Mouse (Mus musculus): ENCODE measurements around the gene Lrrc28. TPM values are rescaled to one million over a fixed set of nuclear protein-coding genes. Genes with fewer than 3 reads are reported as not detected.

The Lrrc28 gene
- polyA plus RNA-seq, 1 experiment, result 13.1 TPM

- no peak for TF ChIP-seq POLR2A (IDR thresholded peaks at IDR 0.05; ENCODE audit: low read depth, low read length)
- no peak for TF ChIP-seq CTCF (IDR thresholded peaks at IDR 0.05; ENCODE audit: extremely low read depth, insufficient read depth, insufficient read length, insufficient replicate concordance)
- Histone ChIP-seq H3K4me3 (ENCODE audit: extremely low read depth, insufficient read depth, insufficient read length) (no peak overlapping the region), H3K27ac (ENCODE audit: insufficient read depth, low read length) (no peak overlapping the region), H3K36me3 (ENCODE audit: control insufficient read depth, insufficient read depth, low read length) (no peaks in the 10 kb centered on the region), H3K4me1 (ENCODE audit: control insufficient read depth, insufficient read depth, insufficient read length) (no peaks in the 10 kb centered on the region), H3K27me3 (ENCODE audit: control insufficient read depth, insufficient read depth, low read length) (no peaks in the 10 kb centered on the region)
- WGBS, result 69% methylated on average over 6 of the region's 6 CpGs
- no peak for DNase-seq (ENCODE audit: low read depth in 1 of 2, low spot score in 2 of 2)
Observed at GRCm38 (mm10) chr7:67548599-67549041, 96.4 kb downstream of the Lrrc28 start.

DNA sequence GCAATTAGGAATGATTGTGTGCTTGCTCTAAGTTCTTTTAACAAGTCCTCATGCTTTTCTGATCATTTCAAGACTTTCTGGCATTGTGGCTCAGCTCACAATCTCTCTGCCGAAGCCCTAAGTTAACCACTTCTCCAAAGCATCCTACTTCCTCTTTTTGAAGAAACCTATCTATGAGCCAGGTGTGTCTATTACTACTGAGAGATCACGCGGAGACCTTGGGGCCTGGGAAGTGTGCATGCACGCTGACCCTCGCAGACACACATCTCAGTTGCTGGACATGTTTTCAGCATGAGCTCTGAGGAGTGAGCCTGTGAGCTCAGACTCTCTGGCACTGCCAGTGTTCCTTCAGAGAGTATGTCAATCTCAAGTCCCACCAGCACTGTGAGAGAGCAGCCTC, 98.8 kb downstream of the Lrrc28 start:
- no peaks in the 10 kb centered on the region for H3K27me3 ChIP-seq (ENCODE audit: control insufficient read depth, insufficient read depth, low read length)
- H3K4me3 ChIP-seq (ENCODE audit: extremely low read depth, insufficient read depth, insufficient read length), result no peak overlapping the region
- H3K27ac ChIP-seq (ENCODE audit: insufficient read depth, low read length), result no peak overlapping the region
- H3K4me1 ChIP-seq (ENCODE audit: control insufficient read depth, insufficient read depth, insufficient read length), result no peaks in the 10 kb centered on the region
- DNase-seq (ENCODE audit: low read depth in 1 of 2, low spot score in 2 of 2), result peak in 1 of 2 experiments; percentile 21
- 19% methylated on average over 5 of the region's 5 CpGs for WGBS
- no peak for TF ChIP-seq CTCF (IDR thresholded peaks at IDR 0.05; ENCODE audit: extremely low read depth, insufficient read depth, insufficient read length, insufficient replicate concordance)
- TF ChIP-seq POLR2A (IDR thresholded peaks at IDR 0.05; ENCODE audit: low read depth, low read length), result no peak
- no peaks in the 10 kb centered on the region for H3K36me3 ChIP-seq (ENCODE audit: control insufficient read depth, insufficient read depth, low read length)

- TF ChIP-seq CTCF (IDR thresholded peaks at IDR 0.05; ENCODE audit: extremely low read depth, insufficient read depth, insufficient read length, insufficient replicate concordance) (no peak), POLR2A (IDR thresholded peaks at IDR 0.05; ENCODE audit: low read depth, low read length) (no peak)
- Histone ChIP-seq H3K4me1 (ENCODE audit: control insufficient read depth, insufficient read depth, insufficient read length) (no peaks in the 10 kb centered on the region), H3K4me3 (ENCODE audit: extremely low read depth, insufficient read depth, insufficient read length) (no peak overlapping the region), H3K36me3 (ENCODE audit: control insufficient read depth, insufficient read depth, low read length) (no peaks in the 10 kb centered on the region), H3K27me3 (ENCODE audit: control insufficient read depth, insufficient read depth, low read length) (no peaks in the 10 kb centered on the region), H3K27ac (ENCODE audit: insufficient read depth, low read length) (no peak overlapping the region)
- no peak for DNase-seq (ENCODE audit: low read depth in 1 of 2, low spot score in 2 of 2)
Observed at GRCm38 (mm10) chr7:67544586-67544985, 100.5 kb downstream of the Lrrc28 start.

DNA sequence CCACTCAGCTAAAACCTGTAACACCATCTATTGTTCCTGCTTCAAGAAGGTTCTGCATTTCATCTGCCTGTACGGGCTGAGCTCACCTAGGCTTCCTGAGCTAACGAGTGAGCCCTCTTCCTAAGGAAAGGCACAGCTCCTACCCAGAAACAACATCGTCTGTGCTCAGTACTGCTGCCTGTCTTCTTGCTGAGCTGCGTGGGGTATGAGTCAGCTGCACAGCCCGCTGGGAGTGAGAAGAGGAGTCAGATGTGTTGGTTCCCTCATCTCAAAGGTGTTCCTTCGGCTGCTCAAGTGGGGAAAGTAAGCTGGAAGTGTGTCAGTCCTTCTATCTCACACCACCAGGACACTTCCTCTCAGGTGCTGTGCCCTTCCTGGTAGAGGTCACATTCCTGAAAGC, 101.4 kb downstream of the Lrrc28 start:
- no peak overlapping the region for H3K27ac ChIP-seq (ENCODE audit: insufficient read depth, low read length)
- H3K36me3 ChIP-seq (ENCODE audit: control insufficient read depth, insufficient read depth, low read length), result no peaks in the 10 kb centered on the region
- no peaks in the 10 kb centered on the region for H3K27me3 ChIP-seq (ENCODE audit: control insufficient read depth, insufficient read depth, low read length)
- H3K4me3 ChIP-seq (ENCODE audit: extremely low read depth, insufficient read depth, insufficient read length), result no peak overlapping the region
- DNase-seq (ENCODE audit: low read depth in 1 of 2, low spot score in 2 of 2), result no peak
- 89% methylated on average over 6 of the region's 6 CpGs for WGBS
- H3K4me1 ChIP-seq (ENCODE audit: control insufficient read depth, insufficient read depth, insufficient read length), result no peaks in the 10 kb centered on the region
- no peak for TF ChIP-seq CTCF (IDR thresholded peaks at IDR 0.05; ENCODE audit: extremely low read depth, insufficient read depth, insufficient read length, insufficient replicate concordance)
- TF ChIP-seq POLR2A (IDR thresholded peaks at IDR 0.05; ENCODE audit: low read depth, low read length), result no peak

DNA sequence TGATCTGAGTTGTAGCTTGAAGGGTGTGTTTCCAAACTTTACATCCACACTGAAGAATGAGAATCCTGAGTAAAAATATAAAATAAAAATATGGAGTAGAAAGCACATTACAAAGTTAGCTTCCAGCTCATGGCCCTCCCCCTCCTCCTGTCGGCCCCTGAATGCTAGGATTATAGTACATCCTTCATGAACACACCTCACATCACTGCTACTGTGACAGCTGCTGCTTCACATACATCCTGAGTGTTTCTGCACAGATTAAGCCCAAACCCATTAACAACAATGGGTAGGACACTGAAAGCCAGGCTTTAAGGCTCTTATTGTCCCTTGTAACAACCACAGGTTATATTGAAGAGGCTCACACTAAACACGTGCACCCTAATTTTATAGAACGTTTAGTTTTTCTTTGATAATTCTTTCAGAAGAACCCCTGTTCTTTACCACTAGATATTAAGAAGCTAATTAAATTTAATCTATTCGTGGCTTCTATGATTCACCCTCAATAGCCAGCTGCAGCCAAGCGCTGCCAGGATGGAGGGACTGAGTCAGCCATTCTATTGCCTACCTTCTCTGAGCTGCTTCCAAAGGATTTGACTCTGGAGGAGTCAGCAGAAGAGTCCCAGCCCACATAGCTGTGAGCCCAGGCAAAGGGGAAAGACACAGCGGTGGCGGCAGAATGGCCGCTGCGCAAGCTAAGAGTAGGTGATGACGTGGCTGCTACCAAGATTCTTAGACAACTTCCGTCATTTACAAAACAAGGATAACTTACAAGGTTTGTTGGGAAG, 108.3 kb downstream of the Lrrc28 start:
- H3K4me3 ChIP-seq (ENCODE audit: extremely low read depth, insufficient read depth, insufficient read length), result no peak overlapping the region
- no peak for DNase-seq (ENCODE audit: low read depth in 1 of 2, low spot score in 2 of 2)
- no peaks in the 10 kb centered on the region for H3K4me1 ChIP-seq (ENCODE audit: control insufficient read depth, insufficient read depth, insufficient read length)
- H3K27ac ChIP-seq (ENCODE audit: insufficient read depth, low read length), result no peak overlapping the region
- no peaks in the 10 kb centered on the region for H3K36me3 ChIP-seq (ENCODE audit: control insufficient read depth, insufficient read depth, low read length)
- no peak for TF ChIP-seq POLR2A (IDR thresholded peaks at IDR 0.05; ENCODE audit: low read depth, low read length)
- TF ChIP-seq CTCF (IDR thresholded peaks at IDR 0.05; ENCODE audit: extremely low read depth, insufficient read depth, insufficient read length, insufficient replicate concordance), result no peak
- 95% methylated on average over 11 of the region's 11 CpGs for WGBS
- H3K27me3 ChIP-seq (ENCODE audit: control insufficient read depth, insufficient read depth, low read length), result no peaks in the 10 kb centered on the region

DNA sequence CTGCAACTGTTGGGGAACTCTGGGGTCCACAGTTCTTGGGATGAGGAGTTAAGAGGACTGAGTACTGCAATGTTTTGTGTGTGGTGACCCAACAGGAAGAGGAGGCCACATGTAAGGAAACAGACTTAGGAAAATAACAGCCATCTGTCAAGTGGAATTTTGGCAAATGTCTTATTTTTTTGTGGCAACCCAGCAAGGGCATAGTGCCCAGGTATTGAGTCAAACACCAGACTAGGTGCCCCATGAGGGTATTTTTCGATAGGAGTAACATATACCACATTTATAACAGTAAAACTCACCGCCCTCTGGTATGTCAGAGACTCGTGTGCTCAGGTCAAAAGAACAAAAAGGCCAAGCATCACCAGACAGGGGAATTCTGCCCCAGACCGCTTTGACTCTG, 109.1 kb downstream of the Lrrc28 start:
- no peaks in the 10 kb centered on the region for H3K36me3 ChIP-seq (ENCODE audit: control insufficient read depth, insufficient read depth, low read length)
- DNase-seq (ENCODE audit: low read depth in 1 of 2, low spot score in 2 of 2), result no peak
- H3K4me1 ChIP-seq (ENCODE audit: control insufficient read depth, insufficient read depth, insufficient read length), result 0 out of 2 replicates have a peak, but pooled peaks cover 2% of the 10 kb centered on the region
- H3K27ac ChIP-seq (ENCODE audit: insufficient read depth, low read length), result no peak overlapping the region
- no peaks in the 10 kb centered on the region for H3K27me3 ChIP-seq (ENCODE audit: control insufficient read depth, insufficient read depth, low read length)
- no peak for TF ChIP-seq POLR2A (IDR thresholded peaks at IDR 0.05; ENCODE audit: low read depth, low read length)
- 86% methylated on average over 4 of the region's 4 CpGs for WGBS
- H3K4me3 ChIP-seq (ENCODE audit: extremely low read depth, insufficient read depth, insufficient read length), result no peak overlapping the region

GRCm38 (mm10) chr7:67530981-67531380, 114.1 kb downstream of the Lrrc28 start:
- TF ChIP-seq CTCF (IDR thresholded peaks at IDR 0.05; ENCODE audit: extremely low read depth, insufficient read depth, insufficient read length, insufficient replicate concordance), result no peak
- TF ChIP-seq POLR2A (IDR thresholded peaks at IDR 0.05; ENCODE audit: low read depth, low read length), result no peak
- Histone ChIP-seq H3K4me3 (ENCODE audit: extremely low read depth, insufficient read depth, insufficient read length) (no peak overlapping the region), H3K27me3 (ENCODE audit: control insufficient read depth, insufficient read depth, low read length) (no peaks in the 10 kb centered on the region), H3K27ac (ENCODE audit: insufficient read depth, low read length) (no peak overlapping the region), H3K4me1 (ENCODE audit: control insufficient read depth, insufficient read depth, insufficient read length) (0 out of 2 replicates have a peak, but pooled peaks cover 2% of the 10 kb centered on the region), H3K36me3 (ENCODE audit: control insufficient read depth, insufficient read depth, low read length) (peaks cover 2% of the 10 kb centered on the region; the same call in 1 of the 2 replicates)
- WGBS, result 84% methylated on average over 2 of the region's 2 CpGs
- no peak for DNase-seq (ENCODE audit: low read depth in 1 of 2, low spot score in 2 of 2)

All from spleen, adult 2 months (tissue).